Mouse (Mus musculus): ENCODE data around the gene Hoxc5. TPM values are rescaled to one million over a fixed set of nuclear protein-coding genes. Genes with fewer than 3 reads are reported as not detected.

Hoxc5 gene
- polyA plus RNA-seq, 1 experiment from 2014 or later, result 3.9 TPM

- no peak within 1 kb of the TSS for H3K9ac ChIP-seq (ENCODE audit: low read depth, low read length)
- H3K4me3 ChIP-seq (ENCODE audit: low read depth, low read length), result peak within 1 kb of the TSS; percentile 39
- peak within 1 kb of the TSS; percentile 28; the same call in 1 of the 2 replicates for H3K27ac ChIP-seq (ENCODE audit: low read depth, low read length)
- no peak for TF ChIP-seq CTCF (IDR thresholded peaks at IDR 0.05; ENCODE audit: low read depth)
- H3K4me1 ChIP-seq (replicated peaks; ENCODE audit: control insufficient read depth, insufficient read depth, low read length), result no peaks in the 10 kb centered on the region
- H3K27me3 ChIP-seq (replicated peaks; ENCODE audit: control insufficient read depth, insufficient read depth, low read length), result peaks cover 98% of the 10 kb centered on the region
- WGBS, result 2% methylated on average over 19 of the region's 19 CpGs
- 0 out of 2 replicates have a peak, but pooled peaks cover 2% of the 10 kb centered on the region for H3K9me3 ChIP-seq (ENCODE audit: control insufficient read depth)
- H3K36me3 ChIP-seq (ENCODE audit: control insufficient read depth, insufficient read depth), result no peaks in the 10 kb centered on the region
- ATAC-seq, result no peak
- H3K4me2 ChIP-seq (replicated peaks; ENCODE audit: low read depth), result peak within 1 kb of the TSS; percentile 66
Measured at GRCm38 (mm10) chr15:102997939-102998355, 30.7 kb downstream of the Hoxc5 start, which contains the start of gene Hoxc6. Gene Hoxc6, plus strand, starts transcription at chr15:102998257.

GRCm38 (mm10) chr15:102998608-102999182, 31.5 kb downstream of the Hoxc5 start:
- H3K4me2 ChIP-seq (replicated peaks; ENCODE audit: low read depth), result peak overlapping the region; percentile 66
- peak overlapping the region; percentile 39 for H3K4me3 ChIP-seq (ENCODE audit: low read depth, low read length)
- no peak overlapping the region for H3K9ac ChIP-seq (ENCODE audit: low read depth, low read length)
- 0 out of 2 replicates have a peak, but pooled peaks cover 2% of the 10 kb centered on the region for H3K9me3 ChIP-seq (ENCODE audit: control insufficient read depth)
- peaks cover 99% of the 10 kb centered on the region for H3K27me3 ChIP-seq (replicated peaks; ENCODE audit: control insufficient read depth, insufficient read depth, low read length)
- H3K36me3 ChIP-seq (ENCODE audit: control insufficient read depth, insufficient read depth), result no peaks in the 10 kb centered on the region
- under 1% methylated on average over 19 of the region's 19 CpGs for WGBS
- H3K27ac ChIP-seq (ENCODE audit: low read depth, low read length), result peak overlapping the region; percentile 28; the same call in 1 of the 2 replicates
- ATAC-seq, result peak; percentile 12; the same call in 1 of the 2 replicates
- TF ChIP-seq CTCF (IDR thresholded peaks at IDR 0.05; ENCODE audit: low read depth), result no peak
- H3K4me1 ChIP-seq (replicated peaks; ENCODE audit: control insufficient read depth, insufficient read depth, low read length), result no peaks in the 10 kb centered on the region

GRCm38 (mm10) chr15:102999183-102999831, 32.1 kb downstream of the Hoxc5 start:
- no peaks in the 10 kb centered on the region for H3K4me1 ChIP-seq (replicated peaks; ENCODE audit: control insufficient read depth, insufficient read depth, low read length)
- peak overlapping the region; percentile 35; the same call in 1 of the 2 replicates for H3K9ac ChIP-seq (ENCODE audit: low read depth, low read length)
- 2% methylated on average over 33 of the region's 33 CpGs for WGBS
- H3K4me3 ChIP-seq (ENCODE audit: low read depth, low read length), result peak overlapping the region; percentile 39
- TF ChIP-seq CTCF (IDR thresholded peaks at IDR 0.05; ENCODE audit: low read depth), result no peak
- 0 out of 2 replicates have a peak, but pooled peaks cover 2% of the 10 kb centered on the region for H3K9me3 ChIP-seq (ENCODE audit: control insufficient read depth)
- no peaks in the 10 kb centered on the region for H3K36me3 ChIP-seq (ENCODE audit: control insufficient read depth, insufficient read depth)
- peak; percentile 48 for ATAC-seq
- peak overlapping the region; percentile 21 for H3K27ac ChIP-seq (ENCODE audit: low read depth, low read length)
- H3K27me3 ChIP-seq (replicated peaks; ENCODE audit: control insufficient read depth, insufficient read depth, low read length), result peaks cover 99% of the 10 kb centered on the region
- peak overlapping the region; percentile 66 for H3K4me2 ChIP-seq (replicated peaks; ENCODE audit: low read depth)

- WGBS, result 7% methylated on average over 10 of the region's 11 CpGs
- Histone ChIP-seq H3K4me2 (replicated peaks; ENCODE audit: low read depth) (peak overlapping the region; percentile 66), H3K27ac (ENCODE audit: low read depth, low read length) (peak overlapping the region; percentile 21; the same call in 1 of the 2 replicates), H3K4me1 (replicated peaks; ENCODE audit: control insufficient read depth, insufficient read depth, low read length) (no peaks in the 10 kb centered on the region), H3K9me3 (ENCODE audit: control insufficient read depth) (0 out of 2 replicates have a peak, but pooled peaks cover 2% of the 10 kb centered on the region), H3K4me3 (ENCODE audit: low read depth, low read length) (peak overlapping the region; percentile 39), H3K36me3 (ENCODE audit: control insufficient read depth, insufficient read depth) (no peaks in the 10 kb centered on the region), H3K27me3 (replicated peaks; ENCODE audit: control insufficient read depth, insufficient read depth, low read length) (peaks cover 100% of the 10 kb centered on the region), H3K9ac (ENCODE audit: low read depth, low read length) (no peak overlapping the region; the same call in 1 of the 2 replicates)
- ATAC-seq, result no peak
- TF ChIP-seq CTCF (IDR thresholded peaks at IDR 0.05; ENCODE audit: low read depth), result no peak
Measured at GRCm38 (mm10) chr15:102999955-103000354, 32.7 kb downstream of the Hoxc5 start.

GRCm38 (mm10) chr15:103000501-103000901, 33.3 kb downstream of the Hoxc5 start:
- peak overlapping the region; percentile 62 for H3K27ac ChIP-seq (ENCODE audit: low read depth, low read length)
- TF ChIP-seq CTCF (IDR thresholded peaks at IDR 0.05; ENCODE audit: low read depth), result no peak
- peak overlapping the region; percentile 39 for H3K4me3 ChIP-seq (ENCODE audit: low read depth, low read length)
- peak overlapping the region; percentile 66 for H3K4me2 ChIP-seq (replicated peaks; ENCODE audit: low read depth)
- 6% methylated on average over 24 of the region's 24 CpGs for WGBS
- H3K36me3 ChIP-seq (ENCODE audit: control insufficient read depth, insufficient read depth), result no peaks in the 10 kb centered on the region
- 0 out of 2 replicates have a peak, but pooled peaks cover 2% of the 10 kb centered on the region for H3K9me3 ChIP-seq (ENCODE audit: control insufficient read depth)
- peaks cover 100% of the 10 kb centered on the region for H3K27me3 ChIP-seq (replicated peaks; ENCODE audit: control insufficient read depth, insufficient read depth, low read length)
- peak overlapping the region; percentile 40; the same call in 1 of the 2 replicates for H3K9ac ChIP-seq (ENCODE audit: low read depth, low read length)
- no peak for ATAC-seq
- H3K4me1 ChIP-seq (replicated peaks; ENCODE audit: control insufficient read depth, insufficient read depth, low read length), result no peaks in the 10 kb centered on the region

GRCm38 (mm10) chr15:103001370-103001769, 34.1 kb downstream of the Hoxc5 start:
- ATAC-seq, result no peak
- WGBS, result 50% methylated on average over 2 of the region's 2 CpGs
- Histone ChIP-seq H3K9ac (ENCODE audit: low read depth, low read length) (no peak overlapping the region), H3K27me3 (replicated peaks; ENCODE audit: control insufficient read depth, insufficient read depth, low read length) (peaks cover 100% of the 10 kb centered on the region), H3K36me3 (ENCODE audit: control insufficient read depth, insufficient read depth) (no peaks in the 10 kb centered on the region), H3K9me3 (ENCODE audit: control insufficient read depth) (0 out of 2 replicates have a peak, but pooled peaks cover 2% of the 10 kb centered on the region), H3K27ac (ENCODE audit: low read depth, low read length) (no peak overlapping the region), H3K4me2 (replicated peaks; ENCODE audit: low read depth) (peak overlapping the region; percentile 66), H3K4me1 (replicated peaks; ENCODE audit: control insufficient read depth, insufficient read depth, low read length) (no peaks in the 10 kb centered on the region), H3K4me3 (ENCODE audit: low read depth, low read length) (0 out of 2 replicates have a peak overlapping the region, but pooled peaks have one; percentile 39)
- no peak for TF ChIP-seq CTCF (IDR thresholded peaks at IDR 0.05; ENCODE audit: low read depth)

Data from intestine, postnatal 0 days (tissue).